Mouse (Mus musculus): Measurements from ENCODE around the gene Arhgdig. TPM values are rescaled to one million over a fixed set of nuclear protein-coding genes. Genes with fewer than 3 reads are reported as not detected.
A peak's percentile ranks its signal among the peaks of the same experiment; 100 is the strongest.
"Not testable (repeated sequence)": the region's sequence is repeated elsewhere in the genome, so short reads cannot be mapped to it uniquely, and the experiment has no call there.

Arhgdig gene
- polyA plus RNA-seq, 1 experiment from 2014 or later: 22.4 TPM

DNA sequence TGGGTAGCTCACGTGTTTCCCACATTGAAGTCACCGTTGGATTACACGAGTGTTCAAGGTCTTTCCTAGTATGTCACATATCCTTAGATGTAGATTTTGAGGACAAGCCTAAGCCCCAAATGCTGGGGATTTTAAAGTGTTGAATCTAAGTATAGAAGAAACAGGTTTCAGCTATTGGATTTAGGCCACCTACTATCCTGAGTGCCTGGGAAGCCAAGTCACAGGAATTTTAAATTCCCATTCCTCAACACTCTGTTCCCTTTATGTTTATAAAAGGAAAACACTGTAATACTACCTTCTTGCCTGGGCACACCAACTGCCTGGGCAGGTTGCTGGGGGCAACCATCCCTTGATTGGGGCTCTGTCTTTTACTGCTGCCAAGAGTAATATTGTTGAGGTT, 26.4 kb downstream of the Arhgdig start:
- no peak overlapping the region for H3K4me2 ChIP-seq (ENCODE audit: low read length)
- ATAC-seq (replicated peaks; ENCODE audit: low FRiP score, low read depth) (no peak), DNase-seq (ENCODE audit: low spot score) (no peak)
- no peak for TF ChIP-seq CTCF (IDR thresholded peaks at IDR 0.05; ENCODE audit: low read depth)
- H3K27ac ChIP-seq: no peak overlapping the region
- no peaks in the 10 kb centered on the region for H3K9me3 ChIP-seq (replicated peaks; ENCODE audit: low read length)
- no peak overlapping the region for H3K4me3 ChIP-seq (replicated peaks; ENCODE audit: low read depth, low read length)
- H3K9ac ChIP-seq (ENCODE audit: low read depth, low read length): no peak overlapping the region
- H3K4me1 ChIP-seq (replicated peaks; ENCODE audit: insufficient read depth, low read length): no peaks in the 10 kb centered on the region
- peaks cover 17% of the 10 kb centered on the region for H3K36me3 ChIP-seq (ENCODE audit: insufficient read depth, low read length)
- no peaks in the 10 kb centered on the region for H3K27me3 ChIP-seq (ENCODE audit: insufficient read depth, low read length)
- WGBS: 94% methylated on average over 3 of the region's 3 CpGs

DNA sequence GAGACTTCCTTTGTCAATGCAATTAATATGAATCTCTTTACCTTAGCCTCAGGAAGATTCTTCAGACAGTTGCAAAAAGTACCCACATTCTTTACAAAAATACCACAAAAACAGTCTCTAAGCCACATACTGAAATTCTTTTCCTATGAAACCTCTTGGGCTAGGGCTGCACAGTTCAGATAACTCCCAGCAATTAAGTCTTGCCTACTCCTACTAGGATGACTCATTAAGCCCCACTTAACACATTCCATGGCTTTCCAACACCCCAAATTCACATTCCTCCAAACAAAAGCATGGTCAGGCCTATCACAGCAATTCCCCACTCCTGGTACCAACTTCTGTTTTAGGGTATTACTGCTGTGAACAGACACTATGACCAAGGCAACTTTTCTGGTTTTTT, 29.0 kb downstream of the Arhgdig start:
- DNase-seq (ENCODE audit: low spot score): no peak
- no peak overlapping the region for H3K9ac ChIP-seq (ENCODE audit: low read depth, low read length)
- TF ChIP-seq CTCF (IDR thresholded peaks at IDR 0.05; ENCODE audit: low read depth): no peak
- no peak overlapping the region for H3K4me2 ChIP-seq (ENCODE audit: low read length)
- no peak overlapping the region for H3K27ac ChIP-seq
- no peaks in the 10 kb centered on the region for H3K4me1 ChIP-seq (replicated peaks; ENCODE audit: insufficient read depth, low read length)
- H3K36me3 ChIP-seq (ENCODE audit: insufficient read depth, low read length): peaks cover 21% of the 10 kb centered on the region; the same call in 1 of the 2 replicates
- no peak overlapping the region for H3K4me3 ChIP-seq (replicated peaks; ENCODE audit: low read depth, low read length)
- no peaks in the 10 kb centered on the region for H3K9me3 ChIP-seq (replicated peaks; ENCODE audit: low read length)
- no peak for ATAC-seq (replicated peaks; ENCODE audit: low FRiP score, low read depth)
- no peaks in the 10 kb centered on the region for H3K27me3 ChIP-seq (ENCODE audit: insufficient read depth, low read length)

DNA sequence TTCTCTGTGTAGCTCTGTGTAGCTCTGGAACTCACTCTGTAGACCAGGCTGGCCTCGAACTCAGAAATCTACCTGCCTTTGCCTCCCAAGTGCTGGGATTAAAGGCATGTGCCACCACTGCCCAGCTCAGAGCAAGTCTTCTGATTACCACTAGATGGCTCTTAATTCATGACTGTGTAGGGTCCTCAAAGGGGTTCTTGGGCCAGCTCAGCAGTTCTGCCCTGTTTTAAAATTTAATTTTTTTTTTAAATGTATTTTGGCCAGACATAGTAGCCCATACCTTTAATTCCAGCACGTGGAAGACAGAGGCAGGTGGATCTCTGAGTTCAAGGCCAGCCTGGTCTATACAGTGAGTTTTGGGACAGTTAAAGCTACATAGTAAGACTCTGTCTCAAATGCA, 32.3 kb downstream of the Arhgdig start:
- not testable (repeated sequence) for ATAC-seq (replicated peaks; ENCODE audit: low FRiP score, low read depth); H3K27ac ChIP-seq; H3K9ac ChIP-seq (ENCODE audit: low read depth, low read length); H3K4me1 ChIP-seq (replicated peaks; ENCODE audit: insufficient read depth, low read length); H3K27me3 ChIP-seq (ENCODE audit: insufficient read depth, low read length); H3K4me3 ChIP-seq (replicated peaks; ENCODE audit: low read depth, low read length); H3K4me2 ChIP-seq (ENCODE audit: low read length); H3K9me3 ChIP-seq (replicated peaks; ENCODE audit: low read length)
- peak; percentile 47; the same call in 1 of the 2 replicates for TF ChIP-seq CTCF (IDR thresholded peaks at IDR 0.05; ENCODE audit: low read depth)
- 0 out of 2 replicates have a peak, but pooled peaks cover 12% of the 10 kb centered on the region for H3K36me3 ChIP-seq (ENCODE audit: insufficient read depth, low read length)
- peak; percentile 16 for DNase-seq (ENCODE audit: low spot score)
- WGBS: 88% methylated on average over 2 of the region's 2 CpGs

DNA sequence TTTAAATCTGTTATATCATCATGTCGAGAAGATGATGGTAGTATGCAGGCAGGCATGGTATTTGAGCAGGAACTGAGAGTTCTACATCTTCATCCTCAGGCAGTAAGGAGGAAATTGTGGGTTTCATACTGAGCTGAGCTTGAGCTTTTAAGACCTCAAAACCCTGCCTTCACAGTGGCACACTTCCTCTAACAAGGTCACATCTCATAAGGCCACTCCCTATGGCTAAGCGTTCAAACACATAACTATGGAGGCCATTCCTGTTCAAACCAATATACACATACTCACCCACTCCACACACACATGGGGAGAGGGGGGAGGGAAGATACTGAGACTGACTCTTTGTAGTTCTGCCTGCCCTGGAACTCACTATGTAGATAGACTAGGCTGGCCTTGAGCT, 39.5 kb downstream of the Arhgdig start:
- no peak overlapping the region for H3K27ac ChIP-seq
- no peak overlapping the region for H3K9ac ChIP-seq (ENCODE audit: low read depth, low read length)
- H3K27me3 ChIP-seq (ENCODE audit: insufficient read depth, low read length): no peaks in the 10 kb centered on the region
- no peak for DNase-seq (ENCODE audit: low spot score)
- no peak overlapping the region for H3K4me2 ChIP-seq (ENCODE audit: low read length)
- H3K4me3 ChIP-seq (replicated peaks; ENCODE audit: low read depth, low read length): no peak overlapping the region
- WGBS: 89% methylated on average over 2 of the region's 2 CpGs
- 0 out of 2 replicates have a peak, but pooled peaks cover 2% of the 10 kb centered on the region for H3K36me3 ChIP-seq (ENCODE audit: insufficient read depth, low read length)
- H3K9me3 ChIP-seq (replicated peaks; ENCODE audit: low read length): no peaks in the 10 kb centered on the region
- no peak for TF ChIP-seq CTCF (IDR thresholded peaks at IDR 0.05; ENCODE audit: low read depth)
- no peak for ATAC-seq (replicated peaks; ENCODE audit: low FRiP score, low read depth)
- no peaks in the 10 kb centered on the region for H3K4me1 ChIP-seq (replicated peaks; ENCODE audit: insufficient read depth, low read length)

DNA sequence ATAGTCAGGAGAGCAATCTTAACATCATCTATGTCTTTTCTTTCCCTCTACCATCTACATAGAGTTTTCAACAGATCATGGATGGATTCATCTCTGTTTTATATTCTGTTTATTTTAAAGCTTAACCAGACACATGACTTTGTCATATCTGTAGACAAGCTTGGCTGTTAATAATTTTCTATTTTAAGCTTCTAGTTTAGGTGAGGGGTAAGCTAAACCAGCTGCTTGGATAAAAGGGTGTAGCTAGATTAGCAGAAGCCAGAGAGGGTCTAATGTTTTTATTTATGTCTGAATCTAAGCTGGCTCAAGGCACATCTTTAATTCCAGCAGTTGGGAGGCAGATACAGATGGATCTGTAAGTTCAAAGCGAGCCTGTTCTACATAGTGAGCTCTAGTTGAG, 44.9 kb downstream of the Arhgdig start:
- ATAC-seq (replicated peaks; ENCODE audit: low FRiP score, low read depth) (no peak), DNase-seq (ENCODE audit: low spot score) (no peak)
- H3K4me2 ChIP-seq (ENCODE audit: low read length): no peak overlapping the region
- no peak overlapping the region for H3K9ac ChIP-seq (ENCODE audit: low read depth, low read length)
- H3K4me1 ChIP-seq (replicated peaks; ENCODE audit: insufficient read depth, low read length): 0 out of 2 replicates have a peak, but pooled peaks cover 3% of the 10 kb centered on the region
- no peak overlapping the region for H3K27ac ChIP-seq
- H3K9me3 ChIP-seq (replicated peaks; ENCODE audit: low read length): no peaks in the 10 kb centered on the region
- WGBS: 92% methylated on average over 1 of the region's 1 CpGs
- H3K4me3 ChIP-seq (replicated peaks; ENCODE audit: low read depth, low read length): no peak overlapping the region
- TF ChIP-seq CTCF (IDR thresholded peaks at IDR 0.05; ENCODE audit: low read depth): no peak
- H3K27me3 ChIP-seq (ENCODE audit: insufficient read depth, low read length): no peaks in the 10 kb centered on the region
- H3K36me3 ChIP-seq (ENCODE audit: insufficient read depth, low read length): 0 out of 2 replicates have a peak, but pooled peaks cover 2% of the 10 kb centered on the region

DNA sequence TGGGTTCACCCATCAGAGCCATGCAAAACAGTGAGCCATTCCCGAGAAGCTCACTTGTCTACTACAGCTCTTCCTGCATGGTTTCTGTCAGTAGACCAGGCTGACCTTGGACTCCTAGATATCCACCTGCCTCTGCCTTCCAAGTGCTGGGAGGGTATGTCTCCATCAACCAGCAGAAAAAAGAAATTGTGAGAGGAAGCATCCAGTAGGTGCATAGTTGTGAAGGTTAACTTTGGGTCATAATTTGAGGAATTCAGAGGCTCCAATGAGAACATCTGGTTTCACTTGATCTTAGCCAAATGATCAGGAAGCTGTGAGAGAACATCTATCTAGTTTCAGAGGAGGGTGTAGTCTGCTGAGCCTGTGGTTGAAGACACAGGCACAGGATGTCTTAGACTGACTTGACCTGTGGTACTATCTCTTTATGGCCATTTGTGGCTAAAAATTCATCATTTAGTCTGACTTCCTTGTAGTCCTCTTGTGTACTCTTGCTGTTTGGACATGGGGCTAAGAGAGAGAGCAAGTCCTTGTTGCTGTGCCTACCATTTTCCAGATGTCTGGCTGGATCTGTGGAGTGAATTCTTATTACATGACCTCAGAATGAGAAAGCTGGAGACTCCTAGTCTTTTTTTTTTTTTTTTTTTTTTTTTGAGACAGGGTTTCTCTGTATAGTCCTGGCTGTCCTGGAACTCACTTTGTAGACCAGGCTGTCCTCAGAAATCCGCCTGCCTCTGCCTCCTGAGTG, 55.5 kb downstream of the Arhgdig start:
- Histone ChIP-seq H3K4me2 (ENCODE audit: low read length) (no peak overlapping the region), H3K36me3 (ENCODE audit: insufficient read depth, low read length) (0 out of 2 replicates have a peak, but pooled peaks cover 14% of the 10 kb centered on the region), H3K9me3 (replicated peaks; ENCODE audit: low read length) (no peaks in the 10 kb centered on the region), H3K27ac (no peak overlapping the region), H3K4me3 (replicated peaks; ENCODE audit: low read depth, low read length) (no peak overlapping the region), H3K27me3 (ENCODE audit: insufficient read depth, low read length) (no peaks in the 10 kb centered on the region), H3K4me1 (replicated peaks; ENCODE audit: insufficient read depth, low read length) (no peaks in the 10 kb centered on the region), H3K9ac (ENCODE audit: low read depth, low read length) (no peak overlapping the region)
- WGBS: 97% methylated on average over 2 of the region's 2 CpGs
- ATAC-seq (replicated peaks; ENCODE audit: low FRiP score, low read depth): no peak
- DNase-seq (ENCODE audit: low spot score): no peak
- TF ChIP-seq CTCF (IDR thresholded peaks at IDR 0.05; ENCODE audit: low read depth): no peak

Other genes with a start within 250 kb of the Arhgdig start
- gene Capn15, start 222.0 kb downstream of the Arhgdig start, polyA plus RNA-seq (2015; fragmentation: Nextera tagmentation; extraction: Ambion mirVana): 17.0 and 19.8 TPM in 2 replicates
- 35.3 and 40.2 TPM in 2 replicates for gene Rab11fip3, start 138.2 kb downstream of the Arhgdig start, polyA plus RNA-seq (2015; fragmentation: Nextera tagmentation; extraction: Ambion mirVana)
- 44.8 and 47.3 TPM in 2 replicates for gene Decr2, start 117.4 kb downstream of the Arhgdig start, polyA plus RNA-seq (2015; fragmentation: Nextera tagmentation; extraction: Ambion mirVana)
- gene Nme4, start 112.2 kb downstream of the Arhgdig start, polyA plus RNA-seq (2015; fragmentation: Nextera tagmentation; extraction: Ambion mirVana): 56.1 and 57.6 TPM in 2 replicates
- gene Tmem8, start 94.5 kb downstream of the Arhgdig start, polyA plus RNA-seq (2015; fragmentation: Nextera tagmentation; extraction: Ambion mirVana): 13.0 and 14.0 TPM in 2 replicates
- gene Mrpl28, start 84.3 kb downstream of the Arhgdig start, polyA plus RNA-seq (2015; fragmentation: Nextera tagmentation; extraction: Ambion mirVana): 175 and 192 TPM in 2 replicates
- 11.1 and 19.4 TPM in 2 replicates for gene Axin1, start 69.1 kb downstream of the Arhgdig start, polyA plus RNA-seq (2015; fragmentation: Nextera tagmentation; extraction: Ambion mirVana)
- 1.9 and 2.0 TPM in 2 replicates for gene Pdia2, start 8.7 kb downstream of the Arhgdig start, polyA plus RNA-seq (2015; fragmentation: Nextera tagmentation; extraction: Ambion mirVana)
- 9.1 and 11.1 TPM in 2 replicates for gene Rgs11, start 4.8 kb downstream of the Arhgdig start, polyA plus RNA-seq (2015; fragmentation: Nextera tagmentation; extraction: Ambion mirVana)
- gene Fam234a, start 36.5 kb upstream of the Arhgdig start, polyA plus RNA-seq (2015; fragmentation: Nextera tagmentation; extraction: Ambion mirVana): 81.6 and 85.6 TPM in 2 replicates
- gene Luc7l, start 45.1 kb upstream of the Arhgdig start, polyA plus RNA-seq (2015; fragmentation: Nextera tagmentation; extraction: Ambion mirVana): 71.3 and 75.7 TPM in 2 replicates
- 1.6 and 2.1 TPM in 2 replicates for gene Neurl1b, start 207.0 kb upstream of the Arhgdig start, polyA plus RNA-seq (2015; fragmentation: Nextera tagmentation; extraction: Ambion mirVana)